Mouse (Mus musculus): Measurements from ENCODE around the gene Epm2aip1. TPM values are rescaled to one million over a fixed set of nuclear protein-coding genes. Genes with fewer than 3 reads are reported as not detected.

The Epm2aip1 gene
- 12.2 and 12.8 TPM in 2 replicates for polyA plus RNA-seq (2012; rRNA removed)

DNA sequence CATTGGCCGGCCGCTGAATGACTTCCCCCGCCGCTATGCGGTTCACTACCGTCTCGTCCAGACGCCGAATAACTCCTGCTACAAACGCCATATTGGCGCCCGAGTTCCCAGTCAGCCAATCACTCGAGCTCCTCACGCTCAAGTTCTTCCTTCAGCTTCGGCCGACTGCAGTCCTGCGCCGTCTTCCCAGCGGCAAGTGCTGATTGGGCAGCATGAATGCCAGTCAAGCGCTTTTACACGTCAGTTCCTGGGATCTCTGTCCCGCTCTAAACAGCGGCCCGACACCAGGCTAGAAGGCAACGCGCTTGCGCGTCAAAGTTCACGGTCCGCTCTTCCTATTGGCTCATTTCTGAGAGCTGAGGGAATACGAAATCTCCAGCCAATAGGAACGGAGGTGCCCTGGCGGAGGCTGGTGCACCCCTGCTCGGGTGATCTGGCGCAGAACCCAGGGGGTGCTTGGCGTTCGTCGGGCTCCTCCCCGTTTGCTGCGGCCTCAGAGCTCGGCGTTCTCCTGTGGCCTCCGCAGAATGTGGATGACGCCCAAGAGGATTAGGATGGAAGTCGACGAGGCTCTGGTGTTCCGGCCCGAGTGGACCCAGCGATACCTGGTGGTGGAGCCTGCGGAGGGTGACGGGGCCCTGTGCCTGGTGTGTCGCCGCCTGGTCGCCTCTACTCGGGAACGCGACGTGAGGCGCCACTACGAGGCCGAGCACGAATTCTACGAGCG, at the start of gene Epm2aip1, which contains the start of gene Mlh1:
Epm2aip1 (plus strand) TSS at position 496 of the 727 bp plus-strand sequence.
Mlh1 (minus strand) TSS at position 358 of the 727 bp plus-strand sequence.

DNA sequence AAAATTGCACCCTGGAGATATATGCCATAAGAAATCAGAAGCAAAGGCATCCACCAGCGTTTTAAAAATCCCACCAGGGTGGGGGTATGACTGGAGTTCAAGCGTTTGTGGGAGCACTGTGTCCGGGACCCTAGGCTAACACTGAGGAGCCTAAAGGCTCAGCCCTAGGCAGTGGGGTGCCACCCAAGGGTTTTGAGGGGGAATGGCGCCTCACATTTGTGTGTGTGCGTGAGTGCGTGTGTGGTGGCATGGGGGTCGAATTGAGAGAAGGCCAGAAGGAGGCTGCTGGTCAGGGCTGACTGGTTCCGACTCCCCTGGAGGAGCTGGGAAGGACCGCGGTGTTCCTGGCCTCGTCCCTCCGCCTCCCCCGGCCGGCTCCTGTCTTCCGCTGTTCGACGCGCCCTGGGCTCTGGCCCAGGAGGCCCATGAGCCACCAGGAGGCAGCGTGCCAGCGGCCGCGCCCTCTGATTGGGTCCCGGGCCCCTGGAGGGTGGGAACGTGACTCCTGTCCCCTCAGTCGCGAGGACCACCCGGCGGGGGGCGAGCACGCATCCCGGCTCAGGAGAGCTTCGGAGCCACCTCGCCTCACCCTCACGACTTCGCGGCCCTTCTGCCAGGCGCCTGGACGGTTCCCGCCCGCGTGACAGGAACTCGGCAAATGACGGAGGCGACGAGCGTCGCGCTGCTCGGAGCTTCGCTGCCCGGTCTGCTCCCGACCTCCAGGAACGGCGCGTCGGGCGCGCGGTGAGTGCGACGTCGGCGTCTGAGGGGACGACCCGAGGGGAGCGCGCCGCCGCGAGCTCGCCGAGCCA, 39.5 kb downstream of the Epm2aip1 start, which contains the start of gene Trank1:
Trank1 (plus strand) TSS at position 709 of the 812 bp plus-strand sequence.

Other genes with a start within 250 kb of the Epm2aip1 start
- 5.9 and 7.2 TPM in 2 replicates for gene Ccrl2, start 214.4 kb upstream of the Epm2aip1 start, polyA plus RNA-seq (2012; rRNA removed)
- 14.7 and 16.1 TPM in 2 replicates for gene Lrrfip2, start 154.3 kb upstream of the Epm2aip1 start, polyA plus RNA-seq (2012; rRNA removed)
- 14.8 TPM in 2 replicates for gene Mlh1, start 138 bp upstream of the Epm2aip1 start, polyA plus RNA-seq (2012; rRNA removed)
- gene Trank1, start 39.8 kb downstream of the Epm2aip1 start, polyA plus RNA-seq (2012; rRNA removed) = 0.06 TPM in 2 replicates
- 0.23 and 0.30 TPM in 2 replicates for gene Dclk3, start 167.2 kb downstream of the Epm2aip1 start, polyA plus RNA-seq (2012; rRNA removed)